Mouse (Mus musculus): ENCODE data around the gene Dyrk2.

The Dyrk2 gene

GRCm38 (mm10) chr10:118840598-118840997 is 29.4 kb downstream of the Dyrk2 start:
- DNase-seq: peak; percentile 17

DNA sequence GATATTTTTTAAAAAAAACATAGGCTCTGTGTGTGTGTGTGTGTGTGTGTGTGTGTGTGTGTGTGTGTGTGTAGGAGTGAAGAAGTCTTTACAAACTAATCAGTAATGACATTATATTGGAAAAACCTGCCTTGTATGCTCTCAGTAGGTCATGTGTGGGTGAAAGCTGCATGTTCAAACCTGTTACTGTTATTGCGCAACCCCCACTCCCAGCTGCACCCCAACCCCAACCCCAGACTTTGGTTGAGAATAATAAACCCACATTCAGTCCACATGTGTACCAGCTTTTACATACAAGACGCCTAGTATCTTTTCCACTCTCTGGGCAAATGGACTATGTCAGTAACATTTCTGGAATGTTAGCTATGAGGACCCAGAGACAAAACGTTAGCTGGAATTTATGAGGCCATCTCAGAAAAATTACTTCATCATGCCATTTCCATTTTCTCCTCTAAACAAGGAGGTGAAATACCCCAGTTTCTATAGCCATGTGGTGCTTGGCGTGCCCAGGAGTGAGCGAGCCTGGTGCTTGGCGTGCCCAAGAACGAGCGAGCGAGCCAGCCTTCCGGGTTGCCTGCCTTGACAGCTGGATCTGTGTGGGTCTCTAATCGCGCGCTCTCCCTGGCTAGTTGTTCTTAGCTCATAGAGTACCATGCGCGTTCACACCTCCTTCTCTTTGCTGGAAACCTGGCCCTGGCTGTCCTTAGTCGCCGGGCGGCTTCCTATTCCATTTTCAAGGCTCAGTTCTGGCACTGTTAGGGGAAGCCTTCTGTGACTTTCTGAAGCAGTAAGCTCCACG is 30.5 kb downstream of the Dyrk2 start:
- peak; percentile 87 for DNase-seq

- no peak for DNase-seq
Observed at GRCm38 (mm10) chr10:118837636-118838035, 32.4 kb downstream of the Dyrk2 start.

DNA sequence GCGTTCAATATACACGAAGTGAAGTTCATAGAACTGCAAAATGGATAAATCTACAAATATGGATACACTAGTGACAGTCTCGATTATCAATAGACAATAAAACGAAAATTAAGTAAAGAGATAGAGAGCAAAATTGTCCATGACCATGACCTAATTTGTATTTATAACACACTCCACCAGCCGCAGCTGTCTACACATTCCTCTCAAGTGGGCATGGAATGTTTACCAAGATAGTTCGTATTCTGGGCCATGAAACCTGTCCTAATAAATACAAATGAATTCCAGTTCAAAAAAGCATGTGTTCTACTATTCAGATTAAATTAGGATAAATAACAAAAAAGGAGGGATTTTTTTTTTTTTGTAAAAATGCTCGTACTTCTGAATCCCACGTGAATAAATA is 38.8 kb downstream of the Dyrk2 start:
- no peak for DNase-seq

DNA sequence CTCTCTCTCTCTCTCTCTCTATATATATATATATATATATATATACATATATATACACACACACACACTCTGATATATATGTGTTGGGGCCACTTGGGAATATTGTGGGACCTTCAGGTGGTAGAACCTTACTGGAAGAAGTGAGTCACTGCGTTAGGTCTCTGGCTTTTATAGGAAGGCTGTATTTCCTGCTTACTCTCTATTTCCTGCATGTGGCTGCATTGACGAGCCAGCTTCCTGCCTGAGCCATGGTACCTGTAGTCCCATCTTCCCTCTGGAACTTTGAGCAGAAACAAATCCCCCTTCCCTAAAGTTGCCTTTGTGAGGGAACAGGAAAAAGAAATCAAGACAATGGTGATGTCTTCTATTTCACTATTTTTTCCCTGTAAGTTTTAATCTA is 40.4 kb downstream of the Dyrk2 start:
- peak; percentile 39 for DNase-seq

GRCm38 (mm10) chr10:118827116-118827515 is 42.9 kb downstream of the Dyrk2 start:
- DNase-seq: peak; percentile 8

GRCm38 (mm10) chr10:118824830-118825229 is 45.2 kb downstream of the Dyrk2 start:
- no peak for DNase-seq

DNA sequence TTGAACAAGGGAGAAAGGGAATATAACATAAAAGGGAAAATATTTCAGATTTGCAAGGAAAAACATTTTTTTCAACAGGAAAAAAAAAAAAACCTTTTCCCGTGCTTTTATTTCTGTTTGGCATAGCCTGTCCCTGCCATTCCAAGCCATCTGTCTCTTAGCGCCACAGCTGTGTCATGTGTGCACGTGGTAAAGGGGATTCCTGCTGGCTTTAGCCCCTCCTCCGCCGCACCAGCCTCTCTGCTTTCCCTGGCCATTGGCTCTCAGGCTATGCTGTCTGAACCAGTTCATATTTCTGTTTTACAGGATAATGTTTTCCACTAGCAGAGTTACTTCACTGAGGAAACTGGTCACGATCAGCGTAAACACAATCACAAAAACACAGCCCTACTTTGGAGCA is 49.1 kb downstream of the Dyrk2 start:
- no peak for DNase-seq

- peak; percentile 93 for DNase-seq
Observed at GRCm38 (mm10) chr10:118819846-118820245, 50.2 kb downstream of the Dyrk2 start.

DNA sequence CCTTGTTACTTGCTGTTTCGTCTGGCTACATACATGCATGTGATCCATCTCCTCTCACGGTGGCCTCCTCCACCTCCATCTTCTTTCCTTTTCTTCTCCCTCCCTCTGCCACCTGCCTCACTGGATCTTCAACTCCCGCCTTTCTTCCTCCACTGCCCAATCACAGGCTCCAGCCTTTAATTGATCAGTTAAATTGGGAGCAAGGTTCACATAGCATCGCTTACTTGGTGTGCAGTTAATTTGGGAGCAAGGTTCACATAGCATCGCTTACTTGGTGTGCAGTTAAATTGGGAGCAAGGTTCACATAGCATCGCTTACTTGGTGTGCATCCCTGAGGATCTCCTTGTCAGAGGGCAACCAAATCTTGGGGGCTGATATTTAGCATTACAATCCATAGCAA is 52.9 kb downstream of the Dyrk2 start:
- peak; percentile 37 for DNase-seq

DNA sequence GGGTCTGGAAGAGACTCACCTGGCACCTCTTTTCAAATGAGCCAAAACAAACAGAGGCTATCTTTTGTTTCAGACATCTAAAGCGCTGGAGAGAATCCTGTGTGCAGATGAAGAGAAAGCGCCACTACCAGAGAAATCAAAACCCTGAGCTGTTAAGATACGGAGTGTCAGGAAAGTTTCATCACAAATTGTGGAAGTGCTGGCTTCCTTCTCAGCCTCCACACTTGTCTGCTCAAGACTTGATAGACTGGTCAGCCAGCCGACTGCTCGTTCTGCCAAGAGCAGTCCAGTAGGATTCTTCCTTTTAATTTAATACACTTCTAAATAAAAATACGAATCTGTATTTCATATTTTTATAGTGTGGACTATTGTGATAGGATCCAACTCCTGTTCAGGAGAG is 58.1 kb downstream of the Dyrk2 start:
- DNase-seq: no peak

DNA sequence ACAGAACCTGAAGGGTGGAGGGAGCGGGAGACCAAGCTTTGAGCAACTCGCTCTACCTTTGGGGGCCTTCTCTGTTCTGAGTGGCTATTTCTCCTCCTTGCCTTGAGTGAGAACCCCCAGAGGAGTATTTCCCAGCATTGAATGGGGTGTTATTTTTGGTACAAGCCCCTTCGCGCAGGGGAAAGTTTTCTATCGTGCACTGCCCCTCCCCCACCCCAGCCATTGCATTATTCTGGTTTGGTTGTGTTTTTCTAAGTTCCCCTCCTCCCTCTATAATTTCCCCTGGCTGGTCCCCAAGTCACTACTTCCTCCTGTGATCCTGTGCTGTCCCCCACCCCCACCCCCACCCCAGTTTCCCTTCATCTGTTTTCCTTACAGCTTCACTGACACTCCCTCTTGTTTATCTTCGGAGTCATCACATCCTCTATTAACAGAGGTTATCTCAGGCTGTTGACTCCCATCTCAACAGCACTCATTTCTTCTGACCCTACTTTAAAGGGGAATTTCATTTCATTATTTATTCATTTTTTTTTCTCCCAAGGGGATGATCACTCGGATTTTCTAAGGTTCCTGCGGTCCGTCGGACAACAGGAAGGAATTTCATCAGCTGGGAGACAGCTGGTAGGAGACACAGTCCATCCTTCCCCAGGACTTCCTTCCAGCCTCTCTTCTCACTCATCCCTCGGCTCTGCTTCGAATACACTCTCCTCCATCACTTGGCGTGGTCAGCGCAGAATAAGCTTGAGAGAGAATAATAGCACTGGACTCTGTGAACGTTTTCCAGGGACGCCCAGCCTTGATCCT is 58.9 kb downstream of the Dyrk2 start:
- DNase-seq: peak; percentile 95

All from heart, adult 11 months (tissue).